Comparison of ENCODE assay signal across 31 mouse cellular contexts in genomic region chr11:28341887-28342286, GRCm38 (mm10). TPM values are rescaled to one million over a fixed set of nuclear protein-coding genes. Genes with fewer than 3 reads are reported as not detected.
DNase-seq lines count a peak whose midpoint lies in the region; ATAC-seq and TF ChIP-seq lines count a peak whose summit lies in the region.
"Had no signal": no experiment of that assay in that cellular context is flagged by ENCODE, and none has a peak within 500 bp of the region (broad histone marks: within the 10 kb centered on the region; RNA-seq: fewer than 3 reads in every experiment).

No protein-coding gene starts in this region.

- no peak for TF ChIP-seq POLR2A in cortical plate, adult 2 months (IDR thresholded peaks at IDR 0.05; ENCODE audit: extremely low read depth, insufficient read depth, low read length)

- H3K9ac ChIP-seq in hindbrain, postnatal 0 days (replicated peaks; ENCODE audit: low read length), result no peak overlapping the region
- no peak overlapping the region for H3K9ac ChIP-seq in liver, postnatal 0 days (replicated peaks)
- H3K9ac ChIP-seq in liver, embryonic 12.5 days, result no peak overlapping the region
- H3K9ac ChIP-seq: hindbrain, embryonic 14.5 days; limb, embryonic 13.5 days; neural tube, embryonic 15.5 days; stomach, embryonic 15.5 days had no signal

- peak; percentile 43 for TF ChIP-seq CTCF in hindbrain, postnatal 0 days (IDR thresholded peaks at IDR 0.05; ENCODE audit: low read depth)
- 0 out of 2 replicates have a peak, but pooled peaks have one; percentile 12 for TF ChIP-seq CTCF in liver, postnatal 0 days (IDR thresholded peaks at IDR 0.05; ENCODE audit: low read depth)
- TF ChIP-seq CTCF in cortical plate, adult 2 months (IDR thresholded peaks at IDR 0.05; ENCODE audit: extremely low read depth, insufficient read depth, low read length), result peak; percentile 29; the same call in 1 of the 2 replicates

- H3K9me3 ChIP-seq in hindbrain, postnatal 0 days (ENCODE audit: low read length), result no peaks in the 10 kb centered on the region
- H3K9me3 ChIP-seq in hindbrain, embryonic 10.5 days, result no peaks in the 10 kb centered on the region
- no peaks in the 10 kb centered on the region for H3K9me3 ChIP-seq in liver, postnatal 0 days (ENCODE audit: low read length)
- no peaks in the 10 kb centered on the region for H3K9me3 ChIP-seq in liver, embryonic 12.5 days (replicated peaks)
- H3K9me3 ChIP-seq: limb, embryonic 13.5 days; neural tube, embryonic 15.5 days; stomach, embryonic 15.5 days had no signal

- ATAC-seq in hindbrain, postnatal 0 days, result no peak
- no peak for ATAC-seq in liver, postnatal 0 days
- ATAC-seq in liver, embryonic 12.5 days, result no peak
- ATAC-seq: forebrain, embryonic 14.5 days; inflammation-experienced regulatory T-cells, adult 6 months had no signal

- H3K27ac ChIP-seq in hindbrain, postnatal 0 days, result no peak overlapping the region
- H3K27ac ChIP-seq in hindbrain, embryonic 10.5 days, result no peak overlapping the region
- H3K27ac ChIP-seq in liver, postnatal 0 days (ENCODE audit: low read depth), result no peak overlapping the region
- no peak overlapping the region for H3K27ac ChIP-seq in liver, embryonic 12.5 days
- no peak overlapping the region for H3K27ac ChIP-seq in cortical plate, adult 2 months (ENCODE audit: insufficient read depth, low read length)
- H3K27ac ChIP-seq: hindbrain, embryonic 14.5 days; limb, embryonic 13.5 days; neural tube, embryonic 15.5 days; stomach, embryonic 15.5 days had no signal

- H3K27me3 ChIP-seq in hindbrain, postnatal 0 days (ENCODE audit: insufficient read depth, low read length), result no peaks in the 10 kb centered on the region
- no peaks in the 10 kb centered on the region for H3K27me3 ChIP-seq in hindbrain, embryonic 10.5 days (ENCODE audit: insufficient read depth, poor library complexity, severe bottlenecking)
- no peaks in the 10 kb centered on the region for H3K27me3 ChIP-seq in liver, postnatal 0 days (ENCODE audit: insufficient read depth, low read length)
- H3K27me3 ChIP-seq in liver, embryonic 12.5 days (replicated peaks), result no peaks in the 10 kb centered on the region
- H3K27me3 ChIP-seq: limb, embryonic 13.5 days; neural tube, embryonic 15.5 days; stomach, embryonic 15.5 days had no signal

- H3K4me1 ChIP-seq in hindbrain, postnatal 0 days (ENCODE audit: insufficient read depth, low read length), result no peaks in the 10 kb centered on the region
- H3K4me1 ChIP-seq in hindbrain, embryonic 10.5 days (replicated peaks), result no peaks in the 10 kb centered on the region
- no peaks in the 10 kb centered on the region for H3K4me1 ChIP-seq in liver, postnatal 0 days (ENCODE audit: insufficient read depth)
- no peaks in the 10 kb centered on the region for H3K4me1 ChIP-seq in liver, embryonic 12.5 days
- H3K4me1 ChIP-seq in cortical plate, adult 2 months (ENCODE audit: control insufficient read depth, insufficient read depth, low read length), result no peaks in the 10 kb centered on the region
- H3K4me1 ChIP-seq: limb, embryonic 13.5 days; neural tube, embryonic 15.5 days; stomach, embryonic 15.5 days had no signal

- H3K4me3 ChIP-seq in hindbrain, postnatal 0 days (ENCODE audit: low read length), result no peak overlapping the region
- no peak overlapping the region for H3K4me3 ChIP-seq in hindbrain, embryonic 10.5 days
- no peak overlapping the region for H3K4me3 ChIP-seq in liver, postnatal 0 days (ENCODE audit: low read depth, low read length)
- H3K4me3 ChIP-seq in liver, embryonic 12.5 days, result no peak overlapping the region
- H3K4me3 ChIP-seq in cortical plate, adult 2 months (ENCODE audit: insufficient read depth, low read length), result no peak overlapping the region
- H3K4me3 ChIP-seq: limb, embryonic 13.5 days; neural tube, embryonic 15.5 days; stomach, embryonic 15.5 days had no signal

- 71% methylated on average over 5 of the region's 5 CpGs for WGBS in hindbrain, postnatal 0 days
- 81% methylated on average over 5 of the region's 5 CpGs for WGBS in hindbrain, embryonic 10.5 days
- WGBS in liver, postnatal 0 days (ENCODE audit: insufficient replicate concordance), result 55% methylated on average over 5 of the region's 5 CpGs
- 52% methylated on average over 5 of the region's 5 CpGs for WGBS in liver, embryonic 12.5 days (ENCODE audit: insufficient replicate concordance)

- H3K4me2 ChIP-seq in hindbrain, postnatal 0 days (ENCODE audit: low read depth, low read length), result no peak overlapping the region
- no peak overlapping the region for H3K4me2 ChIP-seq in liver, postnatal 0 days (ENCODE audit: low read depth, low read length)
- no peak overlapping the region for H3K4me2 ChIP-seq in liver, embryonic 12.5 days
- H3K4me2 ChIP-seq: heart, embryonic 11.5 days; hindbrain, embryonic 14.5 days; limb, embryonic 13.5 days; liver, embryonic 11.5 days; midbrain, embryonic 11.5 days; neural tube, embryonic 15.5 days; stomach, embryonic 15.5 days had no signal

- no peak for TF ChIP-seq EP300 in liver, postnatal 0 days (IDR thresholded peaks at IDR 0.05; ENCODE audit: low read depth)

- DNase-seq in hindbrain, postnatal 0 days (ENCODE audit: low spot score), result peak; percentile 19
- DNase-seq in hindbrain, embryonic 10.5 days (ENCODE audit: low spot score), result no peak
- DNase-seq in liver, postnatal 0 days, result no peak
- peak; percentile 26 for DNase-seq in brain, adult 2 months (ENCODE audit: low read depth, low spot score)
- no peak for DNase-seq in embryo, embryonic 11 days
- DNase-seq: adrenal gland, postnatal 25 days; B cell, adult 2 months; cerebellum, adult 18-20 months; cerebellum, postnatal 14 days; gastrocnemius, postnatal 14 days; heart, adult 11 months; heart, postnatal 4 days; kidney, adult 8-10 months; kidney, postnatal 10 days; lung, adult 18-20 months; lung, postnatal 10 days; right cerebral cortex, postnatal 25 days; thymus, postnatal 25 days had no signal

- H3K36me3 ChIP-seq in hindbrain, postnatal 0 days (ENCODE audit: insufficient read depth, low read length), result no peaks in the 10 kb centered on the region
- H3K36me3 ChIP-seq in hindbrain, embryonic 10.5 days, result no peaks in the 10 kb centered on the region
- H3K36me3 ChIP-seq in liver, postnatal 0 days (replicated peaks; ENCODE audit: insufficient read depth, low read length), result no peaks in the 10 kb centered on the region
- no peaks in the 10 kb centered on the region for H3K36me3 ChIP-seq in liver, embryonic 12.5 days
- H3K36me3 ChIP-seq: limb, embryonic 13.5 days; neural tube, embryonic 15.5 days; stomach, embryonic 15.5 days had no signal

RNA-seq across cellular contexts. Expression of gene Gm6685, which starts 2.2 kb away (rescaled TPM):
- total RNA-seq in hindbrain, postnatal 0 days (2014; rRNA removed), result not detected in 2 replicates
- polyA plus RNA-seq in hindbrain, postnatal 0 days (2015; fragmentation: Nextera tagmentation; extraction: Ambion mirVana), result 0.25 TPM in 1 of 2 replicates, not detected in the other
- polyA plus RNA-seq in hindbrain, embryonic 10.5 days (2016; fragmentation: Nextera tagmentation; extraction: Ambion mirVana), result 0.29 TPM in 1 of 2 replicates, not detected in the other
- polyA plus RNA-seq in liver, postnatal 0 days (2015; fragmentation: Nextera tagmentation; extraction: Ambion mirVana), result not detected in 2 replicates
- polyA plus RNA-seq in liver, embryonic 12.5 days (2016; fragmentation: Nextera tagmentation; extraction: Ambion mirVana), result 0.20 TPM in 1 of 2 replicates, not detected in the other
- 0.23 and 0.29 TPM in 2 replicates for polyA plus RNA-seq in cortical plate, adult 2 months (2012; rRNA removed)
- polyA plus RNA-seq: embryonic facial prominence, embryonic 11.5 days; forebrain, embryonic 14.5 days; heart, embryonic 11.5 days; heart, postnatal 0 days; hindbrain, embryonic 14.5 days; liver, embryonic 11.5 days had no signal

Comparison
In these comparisons a context has a peak if more than half of its experiments do, and no peak if none do; other contexts are left out.
1. DNase-seq: peak in hindbrain, postnatal 0 days (single experiment) and brain, adult 2 months (single experiment); none in hindbrain, embryonic 10.5 days (single experiment), liver, postnatal 0 days (single experiment) and embryo, embryonic 11 days (single experiment).
2. Peak in every context shown above with its lines, with median percentiles within 50 percentile points of each other: CTCF ChIP-seq.